Mouse (Mus musculus) heart, adult 18-20 months (tissue): ENCODE measurements around the gene Ccnl2. TPM values are rescaled to one million over a fixed set of nuclear protein-coding genes. Genes with fewer than 3 reads are reported as not detected.

Source experiments
- DNase-seq, 2 experiments: peaks; one replicate each; pipeline ENCODE4 v3.0.0; 2021 to 2022; ENCODE audit warnings: mixed read lengths in 1 of 2
- total RNA-seq, 2 experiments: library from RNA; stranded (reverse); gene quantifications; 2 replicates each; pipeline ENCODE4 v1.2.3; 2021

Ccnl2 gene
- total RNA-seq, 2 experiments from 2014 or later = 17.9 to 25.7 TPM

GRCm38 (mm10) chr4:155838187-155839153 is 26.2 kb downstream of the Ccnl2 start:
- peak; percentile 63 to 80 for DNase-seq

GRCm38 (mm10) chr4:155839483-155839910 is 27.2 kb downstream of the Ccnl2 start, which contains the start of gene Mxra8:
Mxra8 (plus strand) TSS chr4:155839680.
- DNase-seq = peak; percentile 87 to 95

- no peak for DNase-seq
Measured at GRCm38 (mm10) chr4:155840076-155841002, 28.1 kb downstream of the Ccnl2 start.

GRCm38 (mm10) chr4:155841003-155841454 is 28.7 kb downstream of the Ccnl2 start:
- DNase-seq = peak; percentile 70 to 80

GRCm38 (mm10) chr4:155841651-155842270 is 29.5 kb downstream of the Ccnl2 start:
- no peak for DNase-seq

GRCm38 (mm10) chr4:155843231-155843630 is 30.9 kb downstream of the Ccnl2 start:
- no peak for DNase-seq

GRCm38 (mm10) chr4:155846871-155847578 is 34.7 kb downstream of the Ccnl2 start, which contains the start of gene Dvl1:
Dvl1 (plus strand) TSS chr4:155847402.
- DNase-seq = peak; percentile 95 to 96

- peak; percentile 45 to 55 for DNase-seq
Measured at GRCm38 (mm10) chr4:155847591-155848352, 35.5 kb downstream of the Ccnl2 start.

GRCm38 (mm10) chr4:155848434-155849095 is 36.3 kb downstream of the Ccnl2 start:
- DNase-seq = no peak

- no peak for DNase-seq
Measured at GRCm38 (mm10) chr4:155849391-155849790, 37.1 kb downstream of the Ccnl2 start.

GRCm38 (mm10) chr4:155849792-155850451 is 37.6 kb downstream of the Ccnl2 start:
- DNase-seq = no peak

- DNase-seq = no peak
Measured at GRCm38 (mm10) chr4:155851368-155851767, 39.1 kb downstream of the Ccnl2 start.

- DNase-seq = peak in 1 of 2 experiments; percentile 44
Measured at GRCm38 (mm10) chr4:155851951-155852411, 39.7 kb downstream of the Ccnl2 start.

GRCm38 (mm10) chr4:155853421-155853820 is 41.1 kb downstream of the Ccnl2 start:
- no peak for DNase-seq

GRCm38 (mm10) chr4:155854991-155855390 is 42.7 kb downstream of the Ccnl2 start:
- DNase-seq = no peak

- no peak for DNase-seq
Measured at GRCm38 (mm10) chr4:155856071-155856470, 43.8 kb downstream of the Ccnl2 start.

GRCm38 (mm10) chr4:155856881-155857280 is 44.6 kb downstream of the Ccnl2 start:
- DNase-seq = no peak

- peak in 1 of 2 experiments; percentile 56 for DNase-seq
Measured at GRCm38 (mm10) chr4:155859318-155859717, 47.0 kb downstream of the Ccnl2 start.

- no peak for DNase-seq
Measured at GRCm38 (mm10) chr4:155861787-155862186, 49.5 kb downstream of the Ccnl2 start.
